Mouse (Mus musculus) CH12.LX (cell line): ENCODE results near the gene Selenov.

Experiments
- BHLHE40 ChIP-seq: IDR thresholded peaks from 2 replicates; pipeline ENCODE4 v1.6.1; 2011; ENCODE audit warnings: mild to moderate bottlenecking, low read depth, low read length, improper control_type of control experiment
- CTCF ChIP-seq, 2 experiments: IDR thresholded peaks in 1 of 2; conservative IDR thresholded peaks in 1 of 2; 2 replicates each; pipeline ENCODE4 v1.5.1; 2011 to 2012; ENCODE audit warnings: low read depth in 2 of 2, low read length in 2 of 2, improper control_type of control experiment in 1 of 2, inconsistent platforms in 1 of 2, mild to moderate bottlenecking in 1 of 2, moderate library complexity in 1 of 2
- ETS1 ChIP-seq: conservative IDR thresholded peaks from 2 replicates; pipeline ENCODE4 v1.6.1; 2012; ENCODE audit warnings: low read depth, mild to moderate bottlenecking, inconsistent platforms, low read length, improper control_type of control experiment, moderate library complexity
- JUN ChIP-seq: IDR thresholded peaks from 2 replicates; pipeline ENCODE4 v1.6.1; 2011; ENCODE audit warnings: low read depth, mild to moderate bottlenecking, low read length, improper control_type of control experiment, moderate library complexity; ENCODE audit not compliant: insufficient read depth
- MAZ ChIP-seq: IDR thresholded peaks from 2 replicates; pipeline ENCODE4 v1.6.1; 2012; ENCODE audit warnings: low read depth, mild to moderate bottlenecking, inconsistent platforms, low read length, improper control_type of control experiment, moderate library complexity
- MXI1 ChIP-seq: IDR thresholded peaks from 2 replicates; pipeline ENCODE4 v1.6.1; 2011; ENCODE audit warnings: mild to moderate bottlenecking, low read depth, low read length, improper control_type of control experiment
- NELFE ChIP-seq: IDR thresholded peaks from 2 replicates; pipeline ENCODE4 v1.6.1; 2011; ENCODE audit warnings: low read depth, low read length, improper control_type of control experiment
- PAX5 ChIP-seq: IDR thresholded peaks from 2 replicates; pipeline ENCODE4 v1.6.1; 2012; ENCODE audit warnings: low read length, inconsistent platforms, mixed read lengths
- POLR2A ChIP-seq: IDR thresholded peaks from 2 replicates; pipeline ENCODE4 v1.6.1; 2011; ENCODE audit warnings: low read depth, mild to moderate bottlenecking, improper control_type of control experiment, low read length
- USF2 ChIP-seq: conservative IDR thresholded peaks from 2 replicates; pipeline ENCODE4 v1.6.1; 2011; ENCODE audit warnings: low read depth, low read length, improper control_type of control experiment
- ZC3H11A ChIP-seq: IDR thresholded peaks from 2 replicates; pipeline ENCODE4 v1.6.1; 2012; ENCODE audit warnings: low read depth, mild to moderate bottlenecking, inconsistent platforms, low read length, improper control_type of control experiment
- ZNF384 ChIP-seq: IDR thresholded peaks from 2 replicates; pipeline ENCODE4 v1.6.1; 2012; ENCODE audit warnings: low read depth, low read length, improper control_type of control experiment, inconsistent platforms

- TF ChIP-seq JUN (no peak), ETS1 (no peak), PAX5 (no peak), ZNF384 (no peak), MXI1 (no peak), ZC3H11A (no peak), CTCF (conservative IDR thresholded peaks at IDR 0.05 in 1 of 2, IDR thresholded peaks at IDR 0.05 in 1 of 2; ENCODE audit: low read depth in 2 of 2, low read length in 2 of 2) (no peak), NELFE (no peak), MAZ (no peak), POLR2A (no peak), USF2 (no peak), BHLHE40 (no peak)
Observed at GRCm38 (mm10) chr7:28280630-28281029, 10.4 kb downstream of the Selenov start.
